Mouse (Mus musculus) forebrain, embryonic 10.5 days (tissue): ENCODE data around the gene Nus1. TPM values are rescaled to one million over a fixed set of nuclear protein-coding genes. Genes with fewer than 3 reads are reported as not detected.

Experiments used
- DNase-seq: peaks from one replicate; pipeline ENCODE4 v3.0.0-alpha.2; 2017; ENCODE audit warnings: low spot score; ENCODE audit errors: extremely low spot score
- H3K27ac ChIP-seq: fragments of 300-500 bp; sonication (generic); 2 replicates; pipeline ENCODE4 v1.5.1; 2016; ENCODE audit warnings: mild to moderate bottlenecking
- H3K27me3 ChIP-seq: fragments of 300-500 bp; sonication (generic); 2 replicates; pipeline ENCODE4 v1.6.1; 2016; ENCODE audit warnings: mild to moderate bottlenecking; ENCODE audit not compliant: poor library complexity, severe bottlenecking
- H3K36me3 ChIP-seq: fragments of 300-500 bp; sonication (generic); replicated peaks from 2 replicates; pipeline ENCODE4 v1.6.1; 2016; ENCODE audit warnings: mild to moderate bottlenecking, moderate library complexity
- H3K4me1 ChIP-seq: fragments of 300-500 bp; sonication (generic); 2 replicates; pipeline ENCODE4 v1.6.1; 2016
- H3K4me3 ChIP-seq: fragments of 300-500 bp; sonication (generic); 2 replicates; pipeline ENCODE4 v1.5.1; 2016; ENCODE audit warnings: mild to moderate bottlenecking, moderate library complexity
- H3K9me3 ChIP-seq: fragments of 300-500 bp; sonication (generic); 2 replicates; pipeline ENCODE4 v1.6.1; 2016; ENCODE audit warnings: mild to moderate bottlenecking, moderate library complexity
- WGBS: fragments of 180-500 bp; shearing (Covaris S2); methylation state at CpG from one replicate; pipeline ENCODE4 v1.1.7; 2016; 5-methylcytosine and 5-hydroxymethylcytosine counted together
- polyA plus RNA-seq: library from polyadenylated mRNA; unstranded; fragments of >200 nt; fragmentation: Nextera tagmentation; extraction: Ambion mirVana; gene quantifications from 2 replicates; pipeline ENCODE4 v1.2.1, GENCODE M21; 2016

The Nus1 gene
- 12.1 and 12.5 TPM in 2 replicates for polyA plus RNA-seq

GRCm38 (mm10) chr10:52417299-52417997 lies at the start of gene Nus1:
Gene Nus1, plus strand, starts transcription at chr10:52417547.
- peaks cover 18% of the 10 kb centered on the region for H3K4me1 ChIP-seq
- no peaks in the 10 kb centered on the region for H3K27me3 ChIP-seq
- peak within 1 kb of the TSS; percentile 92 for H3K4me3 ChIP-seq
- peak; percentile 98 for DNase-seq
- peak within 1 kb of the TSS; percentile 96 for H3K27ac ChIP-seq
- no peaks in the 10 kb centered on the region for H3K9me3 ChIP-seq
- 1% methylated on average over 64 of the region's 79 CpGs for WGBS
- peaks cover 18% of the 10 kb centered on the region for H3K36me3 ChIP-seq

GRCm38 (mm10) chr10:52368376-52368775 lies 49.0 kb upstream of the Nus1 start:
- WGBS, result 94% methylated on average over 4 of the region's 4 CpGs
- no peaks in the 10 kb centered on the region for H3K36me3 ChIP-seq
- DNase-seq, result no peak
- H3K4me3 ChIP-seq, result no peak overlapping the region
- no peaks in the 10 kb centered on the region for H3K4me1 ChIP-seq
- H3K27ac ChIP-seq, result no peak overlapping the region
- H3K9me3 ChIP-seq, result no peaks in the 10 kb centered on the region
- no peaks in the 10 kb centered on the region for H3K27me3 ChIP-seq

GRCm38 (mm10) chr10:52373834-52374233 lies 43.5 kb upstream of the Nus1 start:
- Histone ChIP-seq H3K27ac (no peak overlapping the region), H3K27me3 (no peaks in the 10 kb centered on the region), H3K4me1 (no peaks in the 10 kb centered on the region), H3K4me3 (no peak overlapping the region), H3K9me3 (no peaks in the 10 kb centered on the region), H3K36me3 (no peaks in the 10 kb centered on the region; the same call in 1 of the 2 replicates)
- WGBS, result 90% methylated on average over 4 of the region's 4 CpGs
- no peak for DNase-seq

GRCm38 (mm10) chr10:52374651-52375050 lies 42.7 kb upstream of the Nus1 start:
- no peak overlapping the region for H3K27ac ChIP-seq
- no peaks in the 10 kb centered on the region; the same call in 1 of the 2 replicates for H3K36me3 ChIP-seq
- DNase-seq, result no peak
- no peaks in the 10 kb centered on the region for H3K27me3 ChIP-seq
- H3K4me3 ChIP-seq, result no peak overlapping the region
- peaks cover 6% of the 10 kb centered on the region for H3K4me1 ChIP-seq
- no peaks in the 10 kb centered on the region for H3K9me3 ChIP-seq

- H3K36me3 ChIP-seq, result no peaks in the 10 kb centered on the region; the same call in 1 of the 2 replicates
- H3K9me3 ChIP-seq, result no peaks in the 10 kb centered on the region
- H3K4me1 ChIP-seq, result peaks cover 22% of the 10 kb centered on the region
- H3K4me3 ChIP-seq, result no peak overlapping the region
- H3K27ac ChIP-seq, result no peak overlapping the region
- WGBS, result 95% methylated on average over 2 of the region's 2 CpGs
- DNase-seq, result no peak
- no peaks in the 10 kb centered on the region for H3K27me3 ChIP-seq
Measured at GRCm38 (mm10) chr10:52376422-52376821, 40.9 kb upstream of the Nus1 start.

GRCm38 (mm10) chr10:52377813-52378212 lies 39.5 kb upstream of the Nus1 start:
- Histone ChIP-seq H3K4me3 (no peak overlapping the region), H3K4me1 (peaks cover 27% of the 10 kb centered on the region), H3K36me3 (no peaks in the 10 kb centered on the region; the same call in 1 of the 2 replicates), H3K27ac (no peak overlapping the region), H3K27me3 (no peaks in the 10 kb centered on the region), H3K9me3 (no peaks in the 10 kb centered on the region)
- DNase-seq, result no peak
- WGBS, result 89% methylated on average over 2 of the region's 2 CpGs

- Histone ChIP-seq H3K27ac (peak overlapping the region; percentile 93), H3K27me3 (no peaks in the 10 kb centered on the region), H3K36me3 (no peaks in the 10 kb centered on the region; the same call in 1 of the 2 replicates), H3K4me1 (peaks cover 34% of the 10 kb centered on the region), H3K4me3 (peak overlapping the region; percentile 71), H3K9me3 (no peaks in the 10 kb centered on the region)
- WGBS, result under 1% methylated on average over 19 of the region's 19 CpGs
- no peak for DNase-seq
Measured at GRCm38 (mm10) chr10:52381321-52381801, 36.0 kb upstream of the Nus1 start.

- 0% methylated on average over 71 of the region's 71 CpGs for WGBS
- Histone ChIP-seq H3K9me3 (no peaks in the 10 kb centered on the region), H3K4me1 (peaks cover 34% of the 10 kb centered on the region), H3K27ac (peak within 1 kb of the TSS; percentile 93), H3K4me3 (peak within 1 kb of the TSS; percentile 71), H3K36me3 (no peaks in the 10 kb centered on the region; the same call in 1 of the 2 replicates), H3K27me3 (no peaks in the 10 kb centered on the region)
- peak; percentile 93 for DNase-seq
Measured at GRCm38 (mm10) chr10:52381845-52382591, 35.3 kb upstream of the Nus1 start, which contains the start of gene Gopc. Gene Gopc, minus strand, starts transcription at chr10:52382124.

GRCm38 (mm10) chr10:52383022-52383421 lies 34.3 kb upstream of the Nus1 start:
- Histone ChIP-seq H3K9me3 (no peaks in the 10 kb centered on the region), H3K27ac (peak overlapping the region; percentile 93; the same call in 1 of the 2 replicates), H3K27me3 (no peaks in the 10 kb centered on the region), H3K4me3 (peak overlapping the region; percentile 71), H3K4me1 (peaks cover 34% of the 10 kb centered on the region), H3K36me3 (no peaks in the 10 kb centered on the region; the same call in 1 of the 2 replicates)
- WGBS, result 88% methylated on average over 6 of the region's 6 CpGs
- no peak for DNase-seq

- no peak for DNase-seq
- Histone ChIP-seq H3K36me3 (no peaks in the 10 kb centered on the region), H3K9me3 (no peaks in the 10 kb centered on the region), H3K27me3 (no peaks in the 10 kb centered on the region), H3K4me3 (no peak overlapping the region), H3K27ac (no peak overlapping the region), H3K4me1 (peaks cover 34% of the 10 kb centered on the region)
- WGBS, result 91% methylated on average over 1 of the region's 1 CpGs
Measured at GRCm38 (mm10) chr10:52383522-52383921, 33.8 kb upstream of the Nus1 start.

- 54% methylated on average over 8 of the region's 8 CpGs for WGBS
- peaks cover 25% of the 10 kb centered on the region for H3K4me1 ChIP-seq
- no peaks in the 10 kb centered on the region for H3K36me3 ChIP-seq
- H3K9me3 ChIP-seq, result no peaks in the 10 kb centered on the region
- no peak overlapping the region for H3K4me3 ChIP-seq
- no peaks in the 10 kb centered on the region for H3K27me3 ChIP-seq
- H3K27ac ChIP-seq, result no peak overlapping the region
- no peak for DNase-seq
Measured at GRCm38 (mm10) chr10:52384823-52385610, 32.3 kb upstream of the Nus1 start.

- no peaks in the 10 kb centered on the region for H3K9me3 ChIP-seq
- H3K4me3 ChIP-seq, result no peak overlapping the region
- H3K27ac ChIP-seq, result no peak overlapping the region
- no peaks in the 10 kb centered on the region for H3K27me3 ChIP-seq
- DNase-seq, result no peak
- no peaks in the 10 kb centered on the region for H3K36me3 ChIP-seq
- peaks cover 11% of the 10 kb centered on the region for H3K4me1 ChIP-seq
- WGBS, result 82% methylated on average over 4 of the region's 4 CpGs
Measured at GRCm38 (mm10) chr10:52387192-52387591, 30.2 kb upstream of the Nus1 start.
